Mouse (Mus musculus) embryonic fibroblast, embryonic 13.5 days (primary cell): ENCODE measurements at regions not wholly inside any gene's neighbourhood (a gene's known extent, or its start where the extent isn't known, plus 50 kb on each side); places are given as distances from the start of the nearest gene placed in this dataset.

Experiments used
- CTCF ChIP-seq: IDR thresholded peaks from 2 replicates; pipeline ENCODE4 v1.5.1; 2011; ENCODE audit warnings: mild to moderate bottlenecking, control low read depth, low read length, moderate library complexity, borderline replicate concordance; ENCODE audit not compliant: insufficient read depth
- POLR2A ChIP-seq: IDR thresholded peaks from 2 replicates; pipeline ENCODE4 v1.6.1; 2011; ENCODE audit warnings: low read depth, mild to moderate bottlenecking, control low read depth, low read length, moderate library complexity

GRCm38 (mm10) chr1:193697001-193697400 is 326.9 kb upstream of the Camk1g start:
- TF ChIP-seq CTCF, result no peak
- TF ChIP-seq POLR2A, result no peak
